Mouse (Mus musculus) neural tube, embryonic 14.5 days (tissue): Measurements from ENCODE around the gene Gprc5d. TPM values are rescaled to one million over a fixed set of nuclear protein-coding genes. Genes with fewer than 3 reads are reported as not detected.

Source experiments
- ATAC-seq: fragments of 200-750 bp; cut with Nextera tagmentation; 2 replicates; pipeline ENCODE4 v1.8.0; 2017; ENCODE audit warnings: low read depth, mild to moderate bottlenecking, moderate TSS enrichment, moderate library complexity
- H3K27ac ChIP-seq: fragments of 300-500 bp; sonication (generic); 2 replicates; pipeline ENCODE4 v1.5.1; 2014; ENCODE audit warnings: low read depth, mild to moderate bottlenecking, control low read depth, low read length, moderate library complexity, mixed read lengths
- H3K27me3 ChIP-seq: fragments of 300-500 bp; sonication (generic); 2 replicates; pipeline ENCODE4 v1.6.1; 2014; ENCODE audit warnings: low read length; ENCODE audit not compliant: control insufficient read depth, insufficient read depth
- H3K36me3 ChIP-seq: fragments of 300-500 bp; sonication (generic); 2 replicates; pipeline ENCODE4 v1.6.1; 2014; ENCODE audit warnings: low read length, mixed read lengths; ENCODE audit not compliant: control insufficient read depth, insufficient read depth
- H3K4me1 ChIP-seq: fragments of 300-500 bp; sonication (generic); 2 replicates; pipeline ENCODE4 v1.6.1; 2014; ENCODE audit warnings: low read length; ENCODE audit not compliant: control insufficient read depth, insufficient read depth
- H3K4me2 ChIP-seq: fragments of 300-500 bp; sonication (generic); 2 replicates; pipeline ENCODE4 v1.6.1; 2014; ENCODE audit warnings: mild to moderate bottlenecking, low read depth, low read length, control low read depth
- H3K4me3 ChIP-seq: fragments of 300-500 bp; sonication (generic); 2 replicates; pipeline ENCODE4 v1.5.1; 2014; ENCODE audit warnings: low read depth, low read length, control low read depth, mixed read lengths
- H3K9ac ChIP-seq: fragments of 300-500 bp; sonication (generic); replicated peaks from 2 replicates; pipeline ENCODE4 v1.6.1; 2014; ENCODE audit warnings: low read depth, mild to moderate bottlenecking, control low read depth, low read length, mixed read lengths
- H3K9me3 ChIP-seq: fragments of 300-500 bp; sonication (generic); 2 replicates; pipeline ENCODE4 v1.6.1; 2016; ENCODE audit warnings: low read length; ENCODE audit not compliant: control insufficient read depth
- WGBS: fragments of 180-500 bp; shearing (Covaris S2); extraction: QIAGEN DNeasy Blood & Tissue Kit; methylation state at CpG from one replicate; pipeline ENCODE4 v1.1.7; 2014; 5-methylcytosine and 5-hydroxymethylcytosine counted together
- polyA plus RNA-seq: library from polyadenylated mRNA; unstranded; fragments of >200 nt; fragmentation: Nextera tagmentation; extraction: Ambion mirVana; gene quantifications from 2 replicates; pipeline ENCODE4 v1.2.1, GENCODE M21; 2014

Gprc5d gene
- polyA plus RNA-seq, 1 experiment from 2014 or later, result not detected

GRCm38 (mm10) chr6:135087721-135088451 lies 30.2 kb downstream of the Gprc5d start:
- Histone ChIP-seq H3K9ac (no peak overlapping the region), H3K27ac (no peak overlapping the region)

GRCm38 (mm10) chr6:135085703-135086102 lies 32.4 kb downstream of the Gprc5d start:
- H3K4me1 ChIP-seq, result 0 out of 2 replicates have a peak, but pooled peaks cover 3% of the 10 kb centered on the region
- no peaks in the 10 kb centered on the region for H3K36me3 ChIP-seq
- H3K9me3 ChIP-seq, result no peaks in the 10 kb centered on the region
- no peak for ATAC-seq
- H3K4me3 ChIP-seq, result no peak overlapping the region
- no peak overlapping the region for H3K9ac ChIP-seq
- no peaks in the 10 kb centered on the region for H3K27me3 ChIP-seq
- H3K27ac ChIP-seq, result no peak overlapping the region
- 88% methylated on average over 1 of the region's 1 CpGs for WGBS
- no peak overlapping the region for H3K4me2 ChIP-seq

More at GRCm38 (mm10) chr6:135087721-135088451, 30.2 kb downstream of the Gprc5d start:
- Histone ChIP-seq H3K4me1 (0 out of 2 replicates have a peak, but pooled peaks cover 3% of the 10 kb centered on the region), H3K4me2 (peak overlapping the region; percentile 28), H3K9me3 (no peaks in the 10 kb centered on the region), H3K4me3 (no peak overlapping the region), H3K36me3 (no peaks in the 10 kb centered on the region), H3K27me3 (no peaks in the 10 kb centered on the region)
- WGBS, result 29% methylated on average over 19 of the region's 19 CpGs
- peak; percentile 87 for ATAC-seq

- ATAC-seq, result no peak
- Histone ChIP-seq H3K4me3 (no peak overlapping the region), H3K27ac (no peak overlapping the region), H3K4me2 (no peak overlapping the region), H3K27me3 (no peaks in the 10 kb centered on the region), H3K9me3 (no peaks in the 10 kb centered on the region), H3K36me3 (no peaks in the 10 kb centered on the region), H3K4me1 (0 out of 2 replicates have a peak, but pooled peaks cover 3% of the 10 kb centered on the region), H3K9ac (no peak overlapping the region)
- 80% methylated on average over 10 of the region's 10 CpGs for WGBS
Observed at GRCm38 (mm10) chr6:135083991-135084502, 34.0 kb downstream of the Gprc5d start.

GRCm38 (mm10) chr6:135078420-135078819 lies 39.7 kb downstream of the Gprc5d start:
- Histone ChIP-seq H3K4me1 (no peaks in the 10 kb centered on the region), H3K27ac (no peak overlapping the region), H3K36me3 (no peaks in the 10 kb centered on the region), H3K9ac (no peak overlapping the region), H3K4me3 (no peak overlapping the region), H3K4me2 (no peak overlapping the region), H3K9me3 (no peaks in the 10 kb centered on the region), H3K27me3 (no peaks in the 10 kb centered on the region)
- no peak for ATAC-seq
- 61% methylated on average over 12 of the region's 12 CpGs for WGBS

- H3K36me3 ChIP-seq, result no peaks in the 10 kb centered on the region
- H3K27ac ChIP-seq, result no peak overlapping the region
- WGBS, result 11% methylated on average over 3 of the region's 3 CpGs
- no peaks in the 10 kb centered on the region for H3K4me1 ChIP-seq
- no peak overlapping the region for H3K4me3 ChIP-seq
- H3K27me3 ChIP-seq, result no peaks in the 10 kb centered on the region
- ATAC-seq, result no peak; the same call in 1 of the 2 replicates
- H3K9ac ChIP-seq, result no peak overlapping the region
- H3K9me3 ChIP-seq, result no peaks in the 10 kb centered on the region
- H3K4me2 ChIP-seq, result no peak overlapping the region
Observed at GRCm38 (mm10) chr6:135076202-135076601, 41.9 kb downstream of the Gprc5d start.

GRCm38 (mm10) chr6:135074405-135074947 lies 43.6 kb downstream of the Gprc5d start:
- ATAC-seq, result no peak
- Histone ChIP-seq H3K4me3 (no peak overlapping the region), H3K4me2 (no peak overlapping the region), H3K9me3 (no peaks in the 10 kb centered on the region), H3K9ac (no peak overlapping the region), H3K4me1 (no peaks in the 10 kb centered on the region), H3K36me3 (no peaks in the 10 kb centered on the region), H3K27me3 (no peaks in the 10 kb centered on the region), H3K27ac (no peak overlapping the region)
- WGBS, result 82% methylated on average over 6 of the region's 6 CpGs

GRCm38 (mm10) chr6:135070347-135070746 lies 47.7 kb downstream of the Gprc5d start:
- Histone ChIP-seq H3K4me2 (no peak overlapping the region), H3K27me3 (no peaks in the 10 kb centered on the region), H3K36me3 (no peaks in the 10 kb centered on the region), H3K9ac (no peak overlapping the region), H3K9me3 (no peaks in the 10 kb centered on the region), H3K4me1 (no peaks in the 10 kb centered on the region), H3K4me3 (no peak overlapping the region), H3K27ac (no peak overlapping the region)
- WGBS, result 86% methylated on average over 2 of the region's 2 CpGs
- ATAC-seq, result no peak

GRCm38 (mm10) chr6:135069856-135070255 lies 48.2 kb downstream of the Gprc5d start:
- no peaks in the 10 kb centered on the region for H3K36me3 ChIP-seq
- 58% methylated on average over 6 of the region's 6 CpGs for WGBS
- no peak overlapping the region for H3K4me2 ChIP-seq
- no peaks in the 10 kb centered on the region for H3K9me3 ChIP-seq
- H3K4me3 ChIP-seq, result no peak overlapping the region
- H3K27ac ChIP-seq, result no peak overlapping the region
- no peaks in the 10 kb centered on the region for H3K4me1 ChIP-seq
- no peak overlapping the region for H3K9ac ChIP-seq
- no peaks in the 10 kb centered on the region for H3K27me3 ChIP-seq
- no peak for ATAC-seq

GRCm38 (mm10) chr6:135068221-135068620 lies 49.9 kb downstream of the Gprc5d start:
- H3K9me3 ChIP-seq, result no peaks in the 10 kb centered on the region
- no peaks in the 10 kb centered on the region for H3K4me1 ChIP-seq
- H3K27ac ChIP-seq, result no peak overlapping the region
- H3K9ac ChIP-seq, result no peak overlapping the region
- ATAC-seq, result no peak
- WGBS, result 90% methylated on average over 5 of the region's 5 CpGs
- no peak overlapping the region for H3K4me3 ChIP-seq
- H3K36me3 ChIP-seq, result no peaks in the 10 kb centered on the region
- no peak overlapping the region for H3K4me2 ChIP-seq
- no peaks in the 10 kb centered on the region for H3K27me3 ChIP-seq
